Mouse (Mus musculus) cerebellum, adult 11-12 months (tissue): Measurements from ENCODE around the gene Bbs12.

Source experiments
- DNase-seq: peaks from one replicate; pipeline ENCODE4 v3.0.0; 2022

Gene Bbs12

DNA sequence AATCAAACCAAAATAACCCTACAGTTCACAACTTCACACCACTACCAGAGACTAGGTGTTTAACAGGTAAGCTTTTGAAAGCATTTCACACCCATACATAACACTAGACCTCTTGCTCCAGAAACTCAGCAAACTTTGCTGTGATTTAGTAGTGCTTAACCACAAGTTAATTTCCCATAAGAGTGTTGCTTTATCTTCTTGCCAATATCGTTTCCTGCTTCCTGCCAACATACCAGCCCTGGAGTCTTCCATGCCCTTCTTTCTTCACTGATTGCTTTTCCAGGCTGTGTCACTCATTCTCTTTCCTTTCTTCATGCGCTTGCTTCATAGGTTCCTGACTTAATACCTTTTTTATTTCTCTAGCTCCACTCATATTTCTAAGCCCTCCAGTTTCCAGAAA is 16.1 kb downstream of the Bbs12 start:
- no peak for DNase-seq

DNA sequence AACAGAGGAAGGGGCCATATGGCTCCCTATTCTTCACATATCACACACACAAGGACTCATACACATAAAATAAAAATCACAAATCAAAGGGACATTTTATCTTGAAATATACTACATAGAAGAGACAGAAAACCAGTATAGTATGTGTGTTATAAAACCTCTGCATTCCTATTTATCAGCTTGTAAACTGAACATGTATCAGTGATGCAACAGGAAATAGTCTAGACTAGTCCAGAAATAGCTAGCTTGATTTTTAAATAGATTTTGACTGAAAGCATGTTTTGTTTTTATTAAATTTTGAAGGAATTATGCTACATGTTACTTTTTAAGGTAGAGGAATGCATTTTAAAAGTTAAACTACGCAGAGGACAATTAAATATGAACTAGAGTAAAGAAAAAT is 17.6 kb downstream of the Bbs12 start:
- DNase-seq: no peak

DNA sequence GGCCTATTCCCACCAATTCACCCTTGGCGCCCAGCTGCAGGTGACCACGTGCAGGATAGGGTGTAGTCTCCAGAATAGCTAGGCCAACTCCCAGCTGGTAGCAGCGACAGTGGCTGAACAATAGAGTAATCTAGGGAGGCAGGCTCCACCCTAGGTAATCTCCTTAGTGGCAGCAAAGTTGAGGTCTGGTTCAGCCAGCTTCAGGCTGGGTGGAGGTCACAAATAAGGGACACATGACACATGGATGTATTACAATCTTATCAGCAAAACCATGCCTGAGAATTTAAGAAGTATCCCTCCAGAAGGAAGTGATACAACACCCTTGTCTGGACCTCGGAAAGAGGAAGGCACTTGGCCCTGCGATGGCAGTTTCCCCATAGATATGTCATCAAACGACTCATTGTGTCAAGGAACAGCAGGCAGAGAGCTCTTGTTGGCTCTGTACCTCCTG is 19.7 kb downstream of the Bbs12 start:
- DNase-seq: no peak

DNA sequence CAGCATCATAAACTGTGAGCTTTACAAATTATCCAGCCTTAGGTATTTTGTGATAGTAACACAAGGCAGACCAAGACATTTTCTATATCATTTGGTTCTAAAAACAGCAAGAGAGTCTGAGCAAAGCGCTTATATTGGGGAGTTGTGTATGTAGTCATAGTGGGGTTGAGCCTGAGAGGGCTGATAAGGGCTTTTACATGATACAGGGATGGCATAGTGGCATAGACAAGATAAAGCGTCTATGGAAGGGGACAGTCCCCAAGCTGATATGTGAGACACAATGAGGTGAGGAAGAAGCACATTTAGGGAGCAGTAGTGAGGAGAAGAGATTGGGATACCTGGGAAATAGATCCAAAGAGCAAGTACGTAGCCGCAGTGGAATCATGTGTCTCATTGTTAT is 21.7 kb downstream of the Bbs12 start:
- DNase-seq: no peak

DNA sequence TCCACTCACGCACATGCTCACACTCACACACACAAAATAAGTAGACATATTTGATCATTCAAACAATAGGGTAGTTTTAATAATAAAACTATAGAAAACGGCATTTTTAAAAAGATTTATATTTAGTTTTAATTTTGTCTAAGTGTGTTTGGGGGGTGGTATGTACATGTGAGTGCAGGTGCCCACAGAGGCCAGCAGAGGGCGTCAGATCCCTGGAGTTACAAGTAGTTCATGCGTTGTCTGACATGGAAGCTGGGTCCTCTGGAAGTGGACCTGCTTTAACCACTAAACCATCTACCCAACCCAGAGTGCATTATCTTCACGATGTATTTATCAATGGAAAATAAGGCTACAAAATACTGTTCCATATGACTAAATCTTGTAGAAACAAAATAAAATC is 28.8 kb downstream of the Bbs12 start:
- DNase-seq: no peak

DNA sequence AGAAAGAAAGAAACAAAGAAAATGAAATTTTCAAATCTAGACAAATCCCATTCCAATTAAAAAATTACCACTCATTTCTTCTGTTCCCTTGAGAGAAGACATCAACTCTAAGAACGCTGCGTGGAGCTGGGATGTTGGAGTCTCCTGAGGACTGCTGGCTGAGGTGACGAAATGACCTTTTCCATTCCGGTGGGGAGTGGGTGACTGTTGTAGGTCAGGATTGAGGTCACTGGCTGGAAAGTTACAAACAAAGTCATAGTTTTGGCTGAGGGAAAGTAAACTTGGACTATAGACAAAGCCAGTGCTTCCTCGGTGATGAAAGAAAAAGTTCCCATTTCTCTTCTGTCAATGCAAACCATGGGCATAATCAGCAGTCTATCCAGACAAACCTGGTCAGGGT is 30.5 kb downstream of the Bbs12 start:
- DNase-seq: no peak

DNA sequence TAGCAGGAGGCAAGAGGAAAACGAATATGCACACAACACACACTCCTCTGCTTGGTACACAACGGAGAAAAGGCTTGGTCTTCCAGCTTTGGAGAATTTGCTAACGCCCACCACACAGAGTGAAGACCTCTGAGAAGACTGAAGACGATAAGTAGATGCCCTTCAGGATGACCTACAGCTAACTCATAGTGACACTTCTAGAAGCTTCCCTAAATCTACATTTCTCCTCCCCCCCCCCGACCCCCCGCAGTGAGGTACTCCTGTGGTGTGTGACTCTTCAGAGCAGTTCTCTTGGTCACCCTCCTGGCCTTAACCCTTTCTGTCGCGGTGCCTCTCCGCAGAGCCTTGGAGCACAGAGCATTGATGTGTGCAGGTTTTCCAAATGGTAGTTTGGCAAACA is 35.3 kb downstream of the Bbs12 start:
- DNase-seq: no peak

DNA sequence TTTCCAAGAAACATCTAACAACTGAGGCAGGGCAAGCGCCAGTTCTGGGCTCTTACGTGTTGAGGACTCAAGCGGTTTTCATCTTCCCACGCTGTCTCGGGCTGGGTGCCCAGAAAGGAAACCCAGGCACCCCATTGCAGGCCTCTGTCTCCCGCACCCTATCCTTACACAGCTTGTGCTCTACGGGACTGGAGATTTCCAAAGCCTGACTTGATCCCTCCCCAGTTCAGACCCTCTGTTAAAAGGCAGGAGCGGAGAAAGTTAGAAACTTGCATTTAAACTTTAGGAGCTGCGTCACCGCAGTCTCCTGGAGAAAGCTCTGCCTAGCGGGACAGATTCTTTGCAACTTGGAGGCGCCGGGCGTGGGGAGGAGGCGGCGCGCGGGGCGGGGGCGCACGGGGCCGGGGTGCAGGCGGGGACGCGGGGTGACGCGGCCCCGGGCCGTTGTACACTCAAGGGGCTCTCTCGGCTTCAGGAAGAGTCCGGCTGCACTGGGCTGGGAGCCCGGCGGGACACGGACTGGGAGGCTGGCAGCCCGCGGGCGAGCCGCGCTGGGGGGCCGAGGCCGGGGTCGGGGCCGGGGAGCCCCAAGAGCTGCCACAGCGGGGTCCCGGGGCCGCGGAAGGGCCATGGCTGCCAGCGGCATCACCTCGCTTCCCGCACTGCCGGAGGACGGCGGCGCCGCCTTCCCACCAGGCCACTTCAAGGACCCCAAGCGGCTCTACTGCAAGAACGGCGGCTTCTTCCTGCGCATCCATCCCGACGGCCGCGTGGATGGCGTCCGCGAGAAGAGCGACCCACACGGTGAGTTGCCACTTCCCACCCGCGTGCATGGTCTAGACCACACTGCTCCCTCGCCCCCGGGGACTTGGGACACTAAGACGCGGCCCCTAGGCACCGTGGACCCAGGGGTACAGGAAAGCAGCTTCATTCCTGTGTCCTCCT is 36.1 kb downstream of the Bbs12 start, which contains the start of gene Fgf2:
TSS of gene Fgf2 (plus strand) at position 126 of the 945 bp plus-strand sequence.
- no peak for DNase-seq

DNA sequence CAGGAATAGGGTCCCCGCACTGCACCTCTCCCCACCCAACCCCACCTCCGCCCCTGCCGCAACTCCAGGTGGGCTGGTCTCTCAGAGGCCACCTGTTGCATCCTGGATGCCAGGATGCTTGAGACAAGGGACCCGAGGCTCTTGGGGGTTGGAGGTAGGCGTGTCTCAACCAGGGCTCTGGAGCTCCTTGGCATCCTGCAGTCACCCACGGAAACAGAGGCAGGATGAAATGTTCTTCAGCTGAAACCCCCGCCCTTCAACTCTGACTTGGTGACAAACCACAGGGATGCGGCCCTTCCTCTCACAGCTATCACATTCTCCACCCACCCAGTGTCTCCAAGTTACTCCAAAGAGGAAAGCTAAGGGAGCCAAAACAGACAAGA is 36.8 kb downstream of the Bbs12 start:
- DNase-seq: no peak

DNA sequence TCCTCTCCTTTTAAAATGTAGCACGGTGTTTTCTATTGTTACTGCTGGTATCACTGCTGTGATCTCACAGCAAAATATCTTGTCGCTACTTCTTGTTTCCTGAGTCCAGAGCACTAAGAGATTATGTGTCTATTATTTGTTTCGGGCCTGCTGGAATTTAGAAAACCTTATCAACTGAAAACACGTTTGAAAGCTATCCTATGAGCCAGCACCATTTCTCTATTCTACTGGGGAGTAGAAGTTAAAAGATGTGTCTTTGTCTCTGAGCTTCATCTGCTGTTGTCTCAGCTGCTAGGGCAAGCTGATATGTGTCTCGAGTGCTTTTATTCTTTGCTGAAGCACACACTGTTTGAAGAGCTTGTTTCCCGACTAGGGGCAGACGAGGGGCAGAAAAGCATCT is 38.0 kb downstream of the Bbs12 start:
- no peak for DNase-seq

DNA sequence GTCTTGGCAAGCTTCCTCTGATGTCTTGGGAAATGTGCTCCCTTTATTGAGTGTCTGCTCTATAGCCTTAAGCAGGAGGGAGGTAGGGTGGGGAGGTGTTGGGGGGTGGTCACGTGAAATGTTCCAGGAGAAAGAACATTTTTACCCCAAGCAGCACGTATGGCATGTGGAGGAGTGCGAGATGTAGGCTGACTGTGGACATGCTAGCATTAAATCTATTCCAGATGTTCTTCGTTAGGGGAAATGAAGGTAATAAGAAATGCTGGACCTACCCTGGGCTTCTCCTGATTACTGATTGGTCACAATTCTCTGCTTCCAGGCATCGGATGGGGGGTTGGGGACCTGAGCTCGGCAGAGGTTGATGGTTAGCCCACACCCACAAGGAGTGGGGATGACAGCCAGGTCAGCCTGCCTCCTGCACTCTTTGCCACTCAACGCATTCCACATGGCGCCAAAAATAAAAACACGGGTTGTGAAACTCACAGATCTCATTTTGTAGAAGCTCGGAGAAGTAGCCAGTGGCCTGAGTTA is 41.7 kb downstream of the Bbs12 start:
- no peak for DNase-seq

DNA sequence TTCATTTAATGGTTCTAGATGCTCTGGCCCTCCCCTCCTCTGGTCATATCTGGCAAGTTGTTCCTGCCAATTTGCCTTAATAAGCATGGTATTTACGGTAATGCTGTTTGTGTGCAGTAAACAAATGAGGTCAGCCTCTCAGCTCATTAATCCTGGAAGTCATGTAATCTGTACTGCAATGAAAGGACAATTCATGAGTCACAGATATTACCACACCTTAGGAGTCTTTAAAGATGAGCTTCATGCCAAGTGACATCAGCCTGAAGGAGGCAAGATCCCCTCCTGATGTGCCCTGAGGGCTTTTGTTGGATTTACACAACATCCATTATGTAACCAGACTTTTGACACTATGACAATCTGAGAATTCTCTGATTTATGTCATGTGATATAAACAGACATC is 42.4 kb downstream of the Bbs12 start:
- no peak for DNase-seq

DNA sequence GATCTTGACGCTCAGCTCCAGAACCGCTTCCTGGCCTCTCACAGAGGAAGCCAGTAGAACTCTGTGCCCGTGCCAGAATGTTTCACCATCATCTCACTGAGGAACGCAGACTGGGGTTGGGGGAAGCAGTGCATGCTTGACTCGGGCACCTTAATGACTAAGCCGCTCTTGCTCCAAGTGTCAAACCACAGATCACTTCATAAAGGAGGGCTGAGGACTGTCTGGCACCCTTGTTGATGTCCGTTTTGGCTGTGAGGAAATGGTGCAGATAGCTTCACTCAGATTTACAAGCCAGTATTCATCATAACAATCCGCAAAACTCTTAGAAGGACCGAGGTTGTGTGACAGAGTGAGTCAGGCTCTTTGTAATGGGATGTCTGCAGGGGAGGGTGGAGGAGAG is 48.4 kb downstream of the Bbs12 start:
- no peak for DNase-seq

DNA sequence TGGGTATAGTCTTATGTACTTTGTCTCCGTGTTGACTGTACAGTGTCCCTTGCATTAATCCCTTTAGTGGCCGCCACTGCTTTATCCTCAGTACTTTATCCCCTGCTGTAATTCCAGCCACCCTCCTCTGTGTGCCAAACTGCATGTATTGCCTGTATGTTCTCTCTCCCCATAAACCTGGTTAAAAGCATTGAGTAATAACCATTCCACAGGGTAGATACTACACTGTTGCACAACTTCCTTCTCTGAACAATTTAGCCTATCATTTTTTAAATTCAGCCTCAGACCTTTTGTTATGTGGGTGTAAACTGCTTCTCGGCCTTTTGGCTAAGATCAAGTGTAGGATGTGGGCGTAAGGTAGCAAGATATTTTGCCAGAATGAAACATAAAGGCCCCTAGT is 52.8 kb downstream of the Bbs12 start:
- no peak for DNase-seq

DNA sequence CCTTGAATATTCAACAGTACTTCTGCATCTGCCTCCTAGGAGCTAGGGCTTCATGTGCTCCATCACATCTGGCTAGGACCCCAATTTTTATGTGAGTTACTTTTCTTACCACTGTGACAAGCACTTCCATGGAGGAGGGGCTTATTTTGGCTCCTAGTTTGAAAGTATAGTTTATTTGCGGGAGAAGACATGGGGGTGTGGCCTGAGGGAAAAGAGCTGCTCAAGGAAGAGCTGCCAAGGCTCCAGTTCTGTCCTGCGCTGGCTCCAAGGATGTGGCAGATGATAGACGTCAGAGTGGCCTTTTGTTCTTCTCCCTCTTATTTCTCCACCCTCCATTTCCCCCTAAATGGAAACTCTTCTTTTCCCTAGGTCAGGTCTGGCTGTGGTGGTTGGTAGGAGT is 53.6 kb downstream of the Bbs12 start:
- DNase-seq: no peak

DNA sequence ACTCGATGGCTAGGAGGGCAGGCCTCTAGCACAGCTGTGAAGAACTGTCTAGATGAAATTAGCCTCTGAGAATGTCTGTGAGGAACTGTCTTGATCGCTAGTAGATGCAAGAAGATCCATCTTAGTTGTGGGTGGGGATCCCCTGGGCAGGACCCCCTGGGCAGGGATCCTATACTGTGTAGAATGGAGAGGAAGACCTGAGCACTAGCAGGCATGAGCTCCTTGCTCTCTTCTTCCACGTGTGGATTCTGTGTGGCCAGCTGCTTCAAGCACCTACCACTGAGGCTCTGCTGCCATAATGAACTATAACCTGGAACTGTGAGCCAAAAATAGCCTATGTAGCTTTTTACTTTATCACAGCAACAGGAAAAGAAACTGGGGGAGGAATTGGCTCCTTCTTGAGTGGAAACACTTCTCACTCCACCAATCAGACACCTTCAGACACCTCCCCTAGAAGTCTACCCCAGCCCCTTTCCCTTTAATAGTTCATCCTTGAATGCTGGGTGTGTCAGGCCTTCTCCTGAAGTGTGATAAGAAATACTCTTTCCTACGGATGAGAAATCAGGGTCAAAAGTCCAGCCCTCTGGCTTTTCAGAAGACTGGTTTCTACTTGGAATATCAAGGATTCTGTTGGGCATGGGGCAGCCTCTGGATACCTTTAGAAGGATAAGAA is 54.2 kb downstream of the Bbs12 start:
- no peak for DNase-seq

DNA sequence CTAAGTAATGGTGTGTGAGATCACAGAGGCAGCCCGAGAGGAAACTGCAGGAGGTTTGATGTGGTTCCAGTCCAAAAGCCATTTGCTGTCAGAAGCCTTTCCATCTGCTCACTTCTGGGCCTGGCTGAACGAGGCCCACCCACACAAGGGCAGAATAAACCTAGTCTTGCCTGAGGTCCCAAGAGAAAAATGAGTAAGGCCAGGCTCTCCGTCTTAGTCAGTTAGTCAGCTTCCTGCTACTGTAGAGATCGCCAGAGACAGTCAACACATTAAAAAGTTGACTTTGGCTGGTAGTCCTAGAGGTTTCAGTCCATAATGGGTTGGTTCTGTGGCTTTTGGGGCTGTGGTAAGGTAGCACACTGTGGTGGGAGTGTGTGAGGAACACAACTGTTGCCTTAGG is 58.1 kb downstream of the Bbs12 start:
- DNase-seq: no peak
